Mouse (Mus musculus) midbrain, embryonic 13.5 days (tissue): ENCODE measurements around the gene Fer. TPM values are rescaled to one million over a fixed set of nuclear protein-coding genes. Genes with fewer than 3 reads are reported as not detected.
A peak's percentile ranks its signal among the peaks of the same experiment; 100 is the strongest.

Experiments used
- ATAC-seq: fragments of 200-750 bp; cut with Nextera tagmentation; 2 replicates; pipeline ENCODE4 v1.8.0; 2017; ENCODE audit warnings: mild to moderate bottlenecking, moderate TSS enrichment, moderate library complexity
- H3K27ac ChIP-seq: fragments of 300-500 bp; sonication (generic); 2 replicates; pipeline ENCODE4 v1.5.1; 2015; ENCODE audit warnings: inconsistent platforms, mild to moderate bottlenecking, moderate library complexity
- H3K27me3 ChIP-seq: fragments of 300-500 bp; sonication (generic); 2 replicates; pipeline ENCODE4 v1.6.1; 2015; ENCODE audit warnings: mild to moderate bottlenecking, inconsistent platforms
- H3K36me3 ChIP-seq: fragments of 300-500 bp; sonication (generic); 2 replicates; pipeline ENCODE4 v1.6.1; 2015; ENCODE audit warnings: mild to moderate bottlenecking, inconsistent platforms
- H3K4me1 ChIP-seq: fragments of 300-500 bp; sonication (generic); replicated peaks from 2 replicates; pipeline ENCODE4 v1.6.1; 2015; ENCODE audit warnings: inconsistent platforms
- H3K4me2 ChIP-seq: fragments of 300-500 bp; sonication (generic); replicated peaks from 2 replicates; pipeline ENCODE4 v1.6.1; 2015; ENCODE audit warnings: moderate library complexity, mild to moderate bottlenecking, inconsistent platforms
- H3K4me3 ChIP-seq: fragments of 300-500 bp; sonication (generic); replicated peaks from 2 replicates; pipeline ENCODE4 v1.5.1; 2015; ENCODE audit warnings: mild to moderate bottlenecking, inconsistent platforms
- H3K9ac ChIP-seq: fragments of 300-500 bp; sonication (generic); replicated peaks from 2 replicates; pipeline ENCODE4 v1.6.1; 2015; ENCODE audit warnings: mild to moderate bottlenecking, inconsistent platforms
- H3K9me3 ChIP-seq: fragments of 300-500 bp; sonication (generic); 2 replicates; pipeline ENCODE4 v1.6.1; 2016; ENCODE audit warnings: mild to moderate bottlenecking, inconsistent platforms
- WGBS: fragments of 180-500 bp; shearing (Covaris S2); methylation state at CpG from one replicate; pipeline ENCODE4 v1.1.7; 2015; 5-methylcytosine and 5-hydroxymethylcytosine counted together
- polyA plus RNA-seq: library from polyadenylated mRNA; unstranded; fragments of >200 nt; fragmentation: Nextera tagmentation; extraction: Ambion mirVana; gene quantifications from 2 replicates; pipeline ENCODE4 v1.2.1, GENCODE M21; 2015

The Fer gene
- polyA plus RNA-seq, 1 experiment from 2014 or later = 35.4 TPM

- no peak overlapping the region for H3K4me3 ChIP-seq
- no peaks in the 10 kb centered on the region for H3K36me3 ChIP-seq
- H3K9me3 ChIP-seq = no peaks in the 10 kb centered on the region
- no peak overlapping the region for H3K27ac ChIP-seq
- H3K9ac ChIP-seq = no peak overlapping the region
- H3K27me3 ChIP-seq = no peaks in the 10 kb centered on the region
- 72% methylated on average over 3 of the region's 3 CpGs for WGBS
- H3K4me1 ChIP-seq = no peaks in the 10 kb centered on the region; the same call in 1 of the 2 replicates
- ATAC-seq = no peak
- no peak overlapping the region for H3K4me2 ChIP-seq
Measured at GRCm38 (mm10) chr17:64130356-64130755, 267.5 kb downstream of the Fer start.

- H3K27ac ChIP-seq = no peak overlapping the region
- no peak overlapping the region for H3K9ac ChIP-seq
- WGBS = 84% methylated on average over 6 of the region's 6 CpGs
- H3K27me3 ChIP-seq = no peaks in the 10 kb centered on the region
- no peaks in the 10 kb centered on the region for H3K36me3 ChIP-seq
- H3K4me2 ChIP-seq = no peak overlapping the region
- H3K4me1 ChIP-seq = peaks cover 4% of the 10 kb centered on the region; the same call in 1 of the 2 replicates
- no peaks in the 10 kb centered on the region for H3K9me3 ChIP-seq
- ATAC-seq = no peak
- H3K4me3 ChIP-seq = no peak overlapping the region
Measured at GRCm38 (mm10) chr17:64132183-64132582, 269.3 kb downstream of the Fer start.

GRCm38 (mm10) chr17:64135941-64136650, 273.2 kb downstream of the Fer start:
- H3K4me3 ChIP-seq = no peak overlapping the region
- 59% methylated on average over 8 of the region's 8 CpGs for WGBS
- H3K27ac ChIP-seq = no peak overlapping the region
- no peaks in the 10 kb centered on the region for H3K27me3 ChIP-seq
- no peak overlapping the region for H3K4me2 ChIP-seq
- H3K36me3 ChIP-seq = peaks cover 16% of the 10 kb centered on the region
- H3K4me1 ChIP-seq = peaks cover 18% of the 10 kb centered on the region
- ATAC-seq = peak; percentile 29; the same call in 1 of the 2 replicates
- no peaks in the 10 kb centered on the region for H3K9me3 ChIP-seq
- no peak overlapping the region for H3K9ac ChIP-seq

GRCm38 (mm10) chr17:64138036-64138717, 275.3 kb downstream of the Fer start:
- Histone ChIP-seq H3K9me3 (no peaks in the 10 kb centered on the region), H3K4me1 (peaks cover 28% of the 10 kb centered on the region), H3K27ac (no peak overlapping the region), H3K9ac (no peak overlapping the region), H3K4me3 (no peak overlapping the region), H3K4me2 (no peak overlapping the region), H3K36me3 (peaks cover 16% of the 10 kb centered on the region), H3K27me3 (no peaks in the 10 kb centered on the region)
- WGBS = 91% methylated on average over 8 of the region's 8 CpGs
- no peak for ATAC-seq

- Histone ChIP-seq H3K9ac (no peak overlapping the region), H3K27ac (no peak overlapping the region), H3K4me1 (peaks cover 28% of the 10 kb centered on the region), H3K9me3 (no peaks in the 10 kb centered on the region), H3K4me2 (no peak overlapping the region), H3K4me3 (no peak overlapping the region), H3K36me3 (peaks cover 18% of the 10 kb centered on the region), H3K27me3 (no peaks in the 10 kb centered on the region)
- no peak for ATAC-seq
- 94% methylated on average over 11 of the region's 11 CpGs for WGBS
Measured at GRCm38 (mm10) chr17:64139231-64139915, 276.5 kb downstream of the Fer start.

- no peaks in the 10 kb centered on the region for H3K27me3 ChIP-seq
- H3K36me3 ChIP-seq = peaks cover 21% of the 10 kb centered on the region
- peak overlapping the region; percentile 29 for H3K4me2 ChIP-seq
- peak overlapping the region; percentile 70 for H3K27ac ChIP-seq
- H3K9me3 ChIP-seq = no peaks in the 10 kb centered on the region
- 49% methylated on average over 18 of the region's 18 CpGs for WGBS
- H3K9ac ChIP-seq = peak overlapping the region; percentile 37; the same call in 1 of the 2 replicates
- H3K4me3 ChIP-seq = no peak overlapping the region
- H3K4me1 ChIP-seq = peaks cover 28% of the 10 kb centered on the region
- ATAC-seq = peak; percentile 82
Measured at GRCm38 (mm10) chr17:64140063-64140850, 277.4 kb downstream of the Fer start.

GRCm38 (mm10) chr17:64141856-64142255, 279.0 kb downstream of the Fer start:
- peak; percentile 48; the same call in 1 of the 2 replicates for ATAC-seq
- H3K4me1 ChIP-seq = peaks cover 24% of the 10 kb centered on the region

GRCm38 (mm10) chr17:64146409-64146808, 283.5 kb downstream of the Fer start:
- no peak overlapping the region for H3K4me2 ChIP-seq
- H3K4me1 ChIP-seq = peaks cover 7% of the 10 kb centered on the region
- no peaks in the 10 kb centered on the region for H3K27me3 ChIP-seq
- peaks cover 18% of the 10 kb centered on the region for H3K36me3 ChIP-seq
- no peaks in the 10 kb centered on the region for H3K9me3 ChIP-seq
- ATAC-seq = no peak
- H3K9ac ChIP-seq = no peak overlapping the region
- H3K4me3 ChIP-seq = no peak overlapping the region
- H3K27ac ChIP-seq = no peak overlapping the region
- WGBS = 85% methylated on average over 4 of the region's 4 CpGs

More at GRCm38 (mm10) chr17:64141856-64142255, 279.0 kb downstream of the Fer start:
- Histone ChIP-seq H3K4me2 (no peak overlapping the region), H3K9me3 (no peaks in the 10 kb centered on the region), H3K4me3 (no peak overlapping the region), H3K9ac (no peak overlapping the region), H3K36me3 (peaks cover 21% of the 10 kb centered on the region), H3K27me3 (no peaks in the 10 kb centered on the region), H3K27ac (peak overlapping the region; percentile 47)
- 68% methylated on average over 9 of the region's 9 CpGs for WGBS

- Histone ChIP-seq H3K27ac (no peak overlapping the region), H3K4me1 (no peaks in the 10 kb centered on the region)
Measured at GRCm38 (mm10) chr17:64150717-64151116, 287.9 kb downstream of the Fer start.

GRCm38 (mm10) chr17:64167731-64168130, 304.9 kb downstream of the Fer start:
- H3K9me3 ChIP-seq = no peaks in the 10 kb centered on the region
- no peak overlapping the region for H3K4me3 ChIP-seq
- 95% methylated on average over 5 of the region's 5 CpGs for WGBS
- no peak overlapping the region for H3K27ac ChIP-seq
- H3K27me3 ChIP-seq = no peaks in the 10 kb centered on the region
- H3K4me2 ChIP-seq = no peak overlapping the region
- no peak overlapping the region for H3K9ac ChIP-seq
- H3K4me1 ChIP-seq = peaks cover 6% of the 10 kb centered on the region
- no peak for ATAC-seq
- H3K36me3 ChIP-seq = no peaks in the 10 kb centered on the region

More at GRCm38 (mm10) chr17:64150717-64151116, 287.9 kb downstream of the Fer start:
- Histone ChIP-seq H3K9me3 (no peaks in the 10 kb centered on the region), H3K9ac (no peak overlapping the region), H3K36me3 (peaks cover 14% of the 10 kb centered on the region), H3K27me3 (no peaks in the 10 kb centered on the region), H3K4me3 (no peak overlapping the region), H3K4me2 (no peak overlapping the region)
- WGBS = 89% methylated on average over 1 of the region's 1 CpGs
- no peak for ATAC-seq

- H3K27ac ChIP-seq = no peak overlapping the region
- no peak overlapping the region for H3K4me2 ChIP-seq
- no peaks in the 10 kb centered on the region for H3K36me3 ChIP-seq
- peaks cover 6% of the 10 kb centered on the region for H3K4me1 ChIP-seq
- 65% methylated on average over 5 of the region's 5 CpGs for WGBS
- no peaks in the 10 kb centered on the region for H3K27me3 ChIP-seq
- no peaks in the 10 kb centered on the region for H3K9me3 ChIP-seq
- no peak overlapping the region for H3K9ac ChIP-seq
- ATAC-seq = no peak
- H3K4me3 ChIP-seq = no peak overlapping the region
Measured at GRCm38 (mm10) chr17:64170019-64170418, 307.2 kb downstream of the Fer start.
